Mouse (Mus musculus) thymus, postnatal 14 days (tissue): Measurements from ENCODE around the gene Ankrd44.

Experiments
- DNase-seq: peaks from one replicate; pipeline ENCODE4 v3.0.0; 2021

Ankrd44 gene

GRCm38 (mm10) chr1:54808401-54809097 is 117.6 kb downstream of the Ankrd44 start:
- no peak for DNase-seq

GRCm38 (mm10) chr1:54807832-54808231 is 118.4 kb downstream of the Ankrd44 start:
- DNase-seq = no peak

- no peak for DNase-seq
Measured at GRCm38 (mm10) chr1:54806116-54806850, 119.9 kb downstream of the Ankrd44 start.

- DNase-seq = no peak
Measured at GRCm38 (mm10) chr1:54804406-54804805, 121.8 kb downstream of the Ankrd44 start.

GRCm38 (mm10) chr1:54802703-54803102 is 123.5 kb downstream of the Ankrd44 start:
- no peak for DNase-seq

GRCm38 (mm10) chr1:54801256-54801655 is 124.9 kb downstream of the Ankrd44 start:
- DNase-seq = no peak

- DNase-seq = no peak
Measured at GRCm38 (mm10) chr1:54799421-54799820, 126.8 kb downstream of the Ankrd44 start.

GRCm38 (mm10) chr1:54798415-54798814 is 127.8 kb downstream of the Ankrd44 start:
- no peak for DNase-seq

GRCm38 (mm10) chr1:54794709-54795108 is 131.5 kb downstream of the Ankrd44 start:
- no peak for DNase-seq

- no peak for DNase-seq
Measured at GRCm38 (mm10) chr1:54791406-54791805, 134.8 kb downstream of the Ankrd44 start.

GRCm38 (mm10) chr1:54789327-54789960 is 136.7 kb downstream of the Ankrd44 start:
- DNase-seq = no peak

GRCm38 (mm10) chr1:54788337-54788736 is 137.8 kb downstream of the Ankrd44 start:
- no peak for DNase-seq

- DNase-seq = no peak
Measured at GRCm38 (mm10) chr1:54778151-54778550, 148.0 kb downstream of the Ankrd44 start.

- DNase-seq = no peak
Measured at GRCm38 (mm10) chr1:54777104-54777503, 149.1 kb downstream of the Ankrd44 start.

GRCm38 (mm10) chr1:54776116-54776515 is 150.1 kb downstream of the Ankrd44 start:
- no peak for DNase-seq

- DNase-seq = no peak
Measured at GRCm38 (mm10) chr1:54772843-54773242, 153.3 kb downstream of the Ankrd44 start.

GRCm38 (mm10) chr1:54771471-54771870 is 154.7 kb downstream of the Ankrd44 start:
- no peak for DNase-seq

- DNase-seq = no peak
Measured at GRCm38 (mm10) chr1:54767221-54767620, 159.0 kb downstream of the Ankrd44 start.

- DNase-seq = no peak
Measured at GRCm38 (mm10) chr1:54765632-54766238, 160.5 kb downstream of the Ankrd44 start.

GRCm38 (mm10) chr1:54762216-54762807 is 163.9 kb downstream of the Ankrd44 start:
- no peak for DNase-seq

GRCm38 (mm10) chr1:54759841-54760240 is 166.3 kb downstream of the Ankrd44 start:
- DNase-seq = no peak

GRCm38 (mm10) chr1:54757291-54757690 is 168.9 kb downstream of the Ankrd44 start:
- no peak for DNase-seq
